Mouse (Mus musculus): ENCODE measurements around the gene Eral1. TPM values are rescaled to one million over a fixed set of nuclear protein-coding genes. Genes with fewer than 3 reads are reported as not detected.
"Not testable (repeated sequence)": the region's sequence is repeated elsewhere in the genome, so short reads cannot be mapped to it uniquely, and the experiment has no call there.

The Eral1 gene
- polyA plus RNA-seq, 1 experiment: not detected

- Histone ChIP-seq H3K27ac (ENCODE audit: insufficient read depth, low read depth, low read length) (no peak overlapping the region), H3K4me3 (ENCODE audit: insufficient read depth, low read depth, low read length) (no peak overlapping the region), H3K4me1 (ENCODE audit: control insufficient read depth, insufficient read depth, low read length) (no peaks in the 10 kb centered on the region)
- 41% methylated on average over 9 of the region's 9 CpGs for WGBS
- peak; percentile 73 for TF ChIP-seq CTCF (IDR thresholded peaks at IDR 0.05; ENCODE audit: insufficient read depth, low read depth, low read length)
- no peak for TF ChIP-seq POLR2A (IDR thresholded peaks at IDR 0.05; ENCODE audit: insufficient read depth, low read depth, low read length)
These were observed 20.1 kb downstream of the Eral1 start for GRCm38 (mm10) chr11:78059833-78060757.

DNA sequence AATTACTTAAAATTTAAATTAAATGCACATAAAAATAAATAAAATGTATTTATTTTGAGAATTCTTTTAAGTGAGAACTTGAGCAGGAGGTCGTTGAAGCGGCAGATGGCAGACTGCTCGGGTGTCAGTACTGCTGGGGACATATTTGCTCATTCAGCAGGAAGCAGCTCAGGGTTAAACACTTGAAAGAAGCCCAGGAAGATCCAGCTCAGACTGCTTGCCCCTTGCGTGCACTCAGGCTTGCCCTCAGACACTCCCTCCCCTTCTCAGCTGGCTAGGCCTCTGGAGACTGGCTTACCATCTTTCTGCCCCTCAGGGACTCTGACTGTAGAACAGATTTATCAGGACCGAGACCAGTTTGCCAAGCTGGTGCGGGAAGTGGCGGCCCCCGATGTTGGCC, 23.2 kb downstream of the Eral1 start:
- H3K27ac ChIP-seq (ENCODE audit: insufficient read depth, low read depth, low read length): no peak overlapping the region
- H3K4me1 ChIP-seq (ENCODE audit: control insufficient read depth, insufficient read depth, low read length): no peaks in the 10 kb centered on the region
- TF ChIP-seq CTCF (IDR thresholded peaks at IDR 0.05; ENCODE audit: insufficient read depth, low read depth, low read length): no peak
- TF ChIP-seq POLR2A (IDR thresholded peaks at IDR 0.05; ENCODE audit: insufficient read depth, low read depth, low read length): no peak
- no peak overlapping the region for H3K4me3 ChIP-seq (ENCODE audit: insufficient read depth, low read depth, low read length)
- 86% methylated on average over 8 of the region's 8 CpGs for WGBS

DNA sequence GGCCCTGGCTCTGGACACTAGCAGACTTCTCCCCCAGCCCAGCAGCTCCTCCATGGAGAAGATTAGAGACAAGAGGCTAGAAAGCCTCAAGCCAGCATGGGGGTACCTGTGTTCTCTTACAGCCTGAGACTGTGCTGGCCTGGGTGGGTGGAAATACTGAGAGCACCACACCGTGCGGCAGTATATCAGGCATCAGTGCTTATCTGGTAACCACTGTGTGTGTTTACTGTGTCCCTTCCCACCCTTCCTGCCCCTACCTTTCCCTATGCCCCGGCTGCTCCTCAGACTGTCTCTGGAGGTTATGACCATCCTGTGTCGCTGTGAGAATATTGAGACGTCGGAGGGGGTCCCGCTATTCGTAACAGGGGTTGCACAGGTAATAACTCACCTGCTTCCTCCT, 27.1 kb downstream of the Eral1 start:
- 91% methylated on average over 8 of the region's 8 CpGs for WGBS
- Histone ChIP-seq H3K4me1 (ENCODE audit: control insufficient read depth, insufficient read depth, low read length) (no peaks in the 10 kb centered on the region), H3K27ac (ENCODE audit: insufficient read depth, low read depth, low read length) (no peak overlapping the region), H3K4me3 (ENCODE audit: insufficient read depth, low read depth, low read length) (no peak overlapping the region)
- TF ChIP-seq CTCF (IDR thresholded peaks at IDR 0.05; ENCODE audit: insufficient read depth, low read depth, low read length) (no peak), POLR2A (IDR thresholded peaks at IDR 0.05; ENCODE audit: insufficient read depth, low read depth, low read length) (no peak)

DNA sequence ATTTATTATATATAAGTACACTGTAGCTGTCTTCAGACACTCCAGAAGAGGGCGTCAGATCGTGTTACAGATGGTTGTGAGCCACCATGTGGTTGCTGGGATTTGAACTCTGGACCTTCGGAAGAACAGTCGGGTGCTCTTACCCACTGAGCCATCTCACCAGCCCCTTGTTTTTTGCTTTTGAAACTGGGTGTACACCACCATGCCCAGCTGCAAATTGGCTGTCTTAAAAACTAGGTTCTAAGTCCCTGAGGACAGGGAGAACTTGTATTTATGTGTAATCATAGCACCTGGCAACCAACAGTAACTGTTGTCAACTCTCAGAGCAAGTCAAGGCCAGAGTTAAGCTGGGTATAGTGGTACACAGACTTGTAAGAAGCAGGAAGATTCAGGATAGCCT, 31.5 kb downstream of the Eral1 start:
- not testable (repeated sequence) for H3K27ac ChIP-seq (ENCODE audit: insufficient read depth, low read depth, low read length); H3K4me1 ChIP-seq (ENCODE audit: control insufficient read depth, insufficient read depth, low read length); H3K4me3 ChIP-seq (ENCODE audit: insufficient read depth, low read depth, low read length)
- 82% methylated on average over 4 of the region's 4 CpGs for WGBS

- 46% methylated on average over 5 of the region's 5 CpGs for WGBS
- H3K4me3 ChIP-seq (ENCODE audit: insufficient read depth, low read depth, low read length): no peak overlapping the region
- no peaks in the 10 kb centered on the region; the same call in 1 of the 2 replicates for H3K4me1 ChIP-seq (ENCODE audit: control insufficient read depth, insufficient read depth, low read length)
- H3K27ac ChIP-seq (ENCODE audit: insufficient read depth, low read depth, low read length): no peak overlapping the region
- TF ChIP-seq POLR2A (IDR thresholded peaks at IDR 0.05; ENCODE audit: insufficient read depth, low read depth, low read length) (no peak), CTCF (IDR thresholded peaks at IDR 0.05; ENCODE audit: insufficient read depth, low read depth, low read length) (no peak)
These were observed 35.4 kb downstream of the Eral1 start for GRCm38 (mm10) chr11:78044758-78045251.

GRCm38 (mm10) chr11:78042290-78042870, 37.8 kb downstream of the Eral1 start:
- WGBS: 95% methylated on average over 4 of the region's 4 CpGs
- not testable (repeated sequence) for H3K4me3 ChIP-seq (ENCODE audit: insufficient read depth, low read depth, low read length); H3K27ac ChIP-seq (ENCODE audit: insufficient read depth, low read depth, low read length); H3K4me1 ChIP-seq (ENCODE audit: control insufficient read depth, insufficient read depth, low read length)

DNA sequence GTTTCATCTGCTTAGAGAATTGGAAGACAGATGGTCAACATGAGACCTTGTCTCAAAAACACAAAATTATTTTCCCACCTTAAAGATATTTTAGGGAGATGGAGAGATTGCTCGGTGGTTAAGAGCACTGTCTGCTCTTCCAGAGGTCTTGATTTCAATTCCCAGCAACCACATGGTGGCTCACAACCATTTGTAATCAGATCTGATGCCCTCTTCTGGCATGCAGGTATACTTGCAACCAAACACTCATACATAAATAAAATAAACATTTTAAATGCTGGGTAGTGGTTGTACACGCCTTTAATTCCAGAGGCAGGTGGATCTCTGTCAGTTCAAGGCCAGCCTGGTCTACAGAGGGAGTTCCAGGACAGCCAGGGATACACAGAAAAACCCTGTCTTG, 39.3 kb downstream of the Eral1 start:
- WGBS: 45% methylated on average over 2 of the region's 2 CpGs
- Histone ChIP-seq H3K4me3 (ENCODE audit: insufficient read depth, low read depth, low read length) (no peak overlapping the region), H3K27ac (ENCODE audit: insufficient read depth, low read depth, low read length) (no peak overlapping the region), H3K4me1 (ENCODE audit: control insufficient read depth, insufficient read depth, low read length) (peaks cover 2% of the 10 kb centered on the region)
- no peak for TF ChIP-seq POLR2A (IDR thresholded peaks at IDR 0.05; ENCODE audit: insufficient read depth, low read depth, low read length)
- no peak for TF ChIP-seq CTCF (IDR thresholded peaks at IDR 0.05; ENCODE audit: insufficient read depth, low read depth, low read length)

DNA sequence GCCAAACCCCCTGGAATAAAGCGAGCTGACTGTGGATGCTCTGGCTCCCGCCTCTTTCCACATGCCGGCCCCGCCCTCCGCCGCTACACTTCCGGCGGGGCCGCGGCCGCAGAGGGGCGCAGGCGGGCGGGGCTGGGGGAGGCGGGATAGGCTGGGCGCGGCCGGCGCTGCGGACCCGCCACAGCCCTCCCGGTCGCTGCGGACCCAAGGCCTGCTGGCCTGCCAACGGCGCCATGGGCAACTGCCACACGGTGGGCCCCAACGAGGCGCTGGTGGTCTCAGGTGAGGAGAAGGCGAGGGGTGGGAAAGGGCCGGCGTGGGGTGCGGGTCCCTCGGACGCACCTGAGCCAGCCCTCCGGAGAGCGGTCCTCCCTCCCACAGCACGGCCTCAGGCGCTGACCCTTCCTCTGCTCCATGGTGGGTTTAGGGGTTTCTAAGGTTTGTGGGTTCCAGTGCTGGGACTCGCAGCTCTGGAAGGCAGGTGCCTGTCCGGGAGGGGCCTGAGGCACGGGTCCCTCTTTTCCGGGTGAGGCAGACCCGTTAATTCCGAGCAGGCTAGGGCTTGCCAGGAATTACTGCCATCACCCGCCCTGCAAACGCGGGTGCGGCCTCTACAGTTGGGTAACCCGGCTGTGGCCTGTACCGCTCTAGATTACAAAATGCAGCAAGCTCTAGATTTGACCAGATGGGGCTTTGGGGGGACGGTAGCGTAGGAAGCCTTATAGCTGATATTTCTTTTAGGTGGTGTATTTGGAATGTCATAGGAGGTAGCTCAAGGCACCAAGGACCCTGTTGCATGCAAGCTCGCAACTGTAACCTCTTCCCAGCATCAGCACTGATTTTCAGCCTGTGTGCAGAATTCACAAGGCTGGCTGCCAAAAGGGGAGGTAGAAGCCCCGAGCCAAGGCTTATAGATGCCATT, 42.1 kb downstream of the Eral1 start, which contains the start of gene Flot2:
Gene Flot2 (plus strand): TSS at position 101 of the 922 bp plus-strand sequence.
- Histone ChIP-seq H3K27ac (ENCODE audit: insufficient read depth, low read depth, low read length) (no peak within 1 kb of the TSS), H3K4me3 (ENCODE audit: insufficient read depth, low read depth, low read length) (peak within 1 kb of the TSS; percentile 61), H3K4me1 (ENCODE audit: control insufficient read depth, insufficient read depth, low read length) (peaks cover 4% of the 10 kb centered on the region)
- TF ChIP-seq POLR2A (IDR thresholded peaks at IDR 0.05; ENCODE audit: insufficient read depth, low read depth, low read length): peak; percentile 34; the same call in 1 of the 2 replicates
- TF ChIP-seq CTCF (IDR thresholded peaks at IDR 0.05; ENCODE audit: insufficient read depth, low read depth, low read length): no peak
- WGBS: 4% methylated on average over 51 of the region's 55 CpGs

Data from olfactory bulb, adult 2 months (tissue).